Mouse (Mus musculus): ENCODE results near the gene Abcb9. TPM values are rescaled to one million over a fixed set of nuclear protein-coding genes. Genes with fewer than 3 reads are reported as not detected.

The Abcb9 gene
- polyA plus RNA-seq, 1 experiment from 2014 or later, result 13.4 TPM

DNA sequence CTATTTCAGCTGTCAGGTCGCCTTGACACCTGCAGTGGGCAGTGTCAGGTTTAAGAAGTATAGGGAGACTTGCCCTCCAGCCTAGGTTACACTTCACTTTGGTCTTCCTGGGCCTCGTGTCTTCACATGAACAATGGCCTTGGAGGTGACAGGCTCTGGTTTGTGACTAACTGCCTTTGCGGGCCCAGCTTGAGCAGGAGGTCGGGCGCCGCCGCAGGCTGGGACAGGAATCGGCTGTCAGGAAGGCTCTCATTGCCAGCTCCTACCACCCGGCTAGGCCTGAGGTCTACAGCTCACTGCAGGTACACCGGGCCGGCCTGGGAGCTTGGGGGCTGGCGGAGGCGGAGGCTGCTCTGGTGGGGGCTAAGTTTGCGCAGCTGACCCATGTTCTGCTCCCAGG, 17.4 kb upstream of the Abcb9 start:
- Histone ChIP-seq H3K4me1 (replicated peaks; ENCODE audit: control insufficient read depth, insufficient read depth, low read length) (peaks cover 36% of the 10 kb centered on the region), H3K9ac (replicated peaks; ENCODE audit: low read depth, low read length) (peak overlapping the region; percentile 64), H3K4me2 (ENCODE audit: low read length) (peak overlapping the region; percentile 91), H3K27me3 (replicated peaks; ENCODE audit: control insufficient read depth, insufficient read depth, low read length) (no peaks in the 10 kb centered on the region), H3K4me3 (replicated peaks; ENCODE audit: low read length) (peak overlapping the region; percentile 84), H3K27ac (ENCODE audit: low read length) (no peak overlapping the region), H3K36me3 (ENCODE audit: control insufficient read depth, insufficient read depth) (peaks cover 4% of the 10 kb centered on the region; the same call in 1 of the 2 replicates), H3K9me3 (ENCODE audit: control insufficient read depth, low read length) (no peaks in the 10 kb centered on the region)
- no peak for ATAC-seq
- 16% methylated on average over 14 of the region's 14 CpGs for WGBS

GRCm38 (mm10) chr5:124112531-124112930, 16.9 kb upstream of the Abcb9 start:
- Histone ChIP-seq H3K27ac (ENCODE audit: low read length) (peak overlapping the region; percentile 76), H3K4me1 (replicated peaks; ENCODE audit: control insufficient read depth, insufficient read depth, low read length) (peaks cover 32% of the 10 kb centered on the region), H3K9ac (replicated peaks; ENCODE audit: low read depth, low read length) (peak overlapping the region; percentile 64), H3K27me3 (replicated peaks; ENCODE audit: control insufficient read depth, insufficient read depth, low read length) (no peaks in the 10 kb centered on the region), H3K9me3 (ENCODE audit: control insufficient read depth, low read length) (no peaks in the 10 kb centered on the region), H3K4me3 (replicated peaks; ENCODE audit: low read length) (peak overlapping the region; percentile 84), H3K36me3 (ENCODE audit: control insufficient read depth, insufficient read depth) (no peaks in the 10 kb centered on the region), H3K4me2 (ENCODE audit: low read length) (peak overlapping the region; percentile 91)
- ATAC-seq, result no peak
- WGBS, result under 1% methylated on average over 18 of the region's 18 CpGs

- Histone ChIP-seq H3K9ac (replicated peaks; ENCODE audit: low read depth, low read length) (peak within 1 kb of the TSS; percentile 73), H3K4me3 (replicated peaks; ENCODE audit: low read length) (peak within 1 kb of the TSS; percentile 84), H3K36me3 (ENCODE audit: control insufficient read depth, insufficient read depth) (no peaks in the 10 kb centered on the region), H3K4me2 (ENCODE audit: low read length) (peak within 1 kb of the TSS; percentile 91), H3K9me3 (ENCODE audit: control insufficient read depth, low read length) (no peaks in the 10 kb centered on the region), H3K27ac (ENCODE audit: low read length) (peak within 1 kb of the TSS; percentile 90), H3K27me3 (replicated peaks; ENCODE audit: control insufficient read depth, insufficient read depth, low read length) (no peaks in the 10 kb centered on the region), H3K4me1 (replicated peaks; ENCODE audit: control insufficient read depth, insufficient read depth, low read length) (peaks cover 26% of the 10 kb centered on the region)
- peak; percentile 98 for ATAC-seq
- under 1% methylated on average over 66 of the region's 66 CpGs for WGBS
These were observed 16.3 kb upstream of the Abcb9 start, which contains the start of gene Ogfod2 for GRCm38 (mm10) chr5:124111742-124112497. Gene Ogfod2 (plus strand): TSS chr5:124112297.

- no peak; the same call in 1 of the 2 replicates for ATAC-seq
- H3K9ac ChIP-seq (replicated peaks; ENCODE audit: low read depth, low read length), result peak overlapping the region; percentile 55
- no peak overlapping the region; the same call in 1 of the 2 replicates for H3K27ac ChIP-seq (ENCODE audit: low read length)
- no peaks in the 10 kb centered on the region for H3K36me3 ChIP-seq (ENCODE audit: control insufficient read depth, insufficient read depth)
- H3K27me3 ChIP-seq (replicated peaks; ENCODE audit: control insufficient read depth, insufficient read depth, low read length), result no peaks in the 10 kb centered on the region
- no peaks in the 10 kb centered on the region for H3K9me3 ChIP-seq (ENCODE audit: control insufficient read depth, low read length)
- peak overlapping the region; percentile 83 for H3K4me2 ChIP-seq (ENCODE audit: low read length)
- H3K4me3 ChIP-seq (replicated peaks; ENCODE audit: low read length), result peak overlapping the region; percentile 84
- 20% methylated on average over 17 of the region's 17 CpGs for WGBS
- peaks cover 21% of the 10 kb centered on the region for H3K4me1 ChIP-seq (replicated peaks; ENCODE audit: control insufficient read depth, insufficient read depth, low read length)
These were observed 15.6 kb upstream of the Abcb9 start for GRCm38 (mm10) chr5:124111077-124111741.

- Histone ChIP-seq H3K27ac (ENCODE audit: low read length) (no peak overlapping the region), H3K4me1 (replicated peaks; ENCODE audit: control insufficient read depth, insufficient read depth, low read length) (no peaks in the 10 kb centered on the region), H3K4me2 (ENCODE audit: low read length) (no peak overlapping the region), H3K9me3 (ENCODE audit: control insufficient read depth, low read length) (no peaks in the 10 kb centered on the region), H3K27me3 (replicated peaks; ENCODE audit: control insufficient read depth, insufficient read depth, low read length) (no peaks in the 10 kb centered on the region), H3K4me3 (replicated peaks; ENCODE audit: low read length) (no peak overlapping the region), H3K9ac (replicated peaks; ENCODE audit: low read depth, low read length) (no peak overlapping the region), H3K36me3 (ENCODE audit: control insufficient read depth, insufficient read depth) (no peaks in the 10 kb centered on the region)
- ATAC-seq, result no peak
- WGBS, result 95% methylated on average over 9 of the region's 9 CpGs
These were observed 8.0 kb upstream of the Abcb9 start for GRCm38 (mm10) chr5:124103552-124103951.

GRCm38 (mm10) chr5:124103020-124103419, 7.4 kb upstream of the Abcb9 start:
- no peak for ATAC-seq
- Histone ChIP-seq H3K4me1 (replicated peaks; ENCODE audit: control insufficient read depth, insufficient read depth, low read length) (no peaks in the 10 kb centered on the region), H3K4me2 (ENCODE audit: low read length) (no peak overlapping the region), H3K9me3 (ENCODE audit: control insufficient read depth, low read length) (no peaks in the 10 kb centered on the region), H3K27me3 (replicated peaks; ENCODE audit: control insufficient read depth, insufficient read depth, low read length) (no peaks in the 10 kb centered on the region), H3K27ac (ENCODE audit: low read length) (no peak overlapping the region), H3K36me3 (ENCODE audit: control insufficient read depth, insufficient read depth) (no peaks in the 10 kb centered on the region), H3K4me3 (replicated peaks; ENCODE audit: low read length) (no peak overlapping the region), H3K9ac (replicated peaks; ENCODE audit: low read depth, low read length) (no peak overlapping the region)
- WGBS, result 88% methylated on average over 3 of the region's 3 CpGs

DNA sequence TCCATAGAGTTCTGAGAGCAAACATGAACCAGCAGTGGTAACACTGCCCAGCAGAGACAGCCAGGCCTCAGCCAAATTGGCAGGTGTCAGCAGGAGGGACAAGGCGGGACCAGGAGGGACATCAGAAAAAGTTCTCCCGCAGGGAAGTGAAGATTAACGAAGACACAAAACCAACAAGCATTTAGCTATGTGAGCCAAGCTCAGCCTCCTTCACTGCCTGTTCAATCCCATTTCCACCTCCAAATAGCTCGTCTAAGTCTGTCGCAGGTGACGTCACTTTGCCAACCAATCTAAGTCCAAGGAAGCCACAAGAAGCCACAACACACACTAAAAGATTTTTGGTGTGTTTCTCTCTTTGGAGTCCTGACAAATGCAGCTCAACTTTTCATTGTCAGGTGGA, 6.7 kb upstream of the Abcb9 start:
- Histone ChIP-seq H3K4me2 (ENCODE audit: low read length) (no peak overlapping the region), H3K4me1 (replicated peaks; ENCODE audit: control insufficient read depth, insufficient read depth, low read length) (no peaks in the 10 kb centered on the region), H3K27ac (ENCODE audit: low read length) (no peak overlapping the region), H3K36me3 (ENCODE audit: control insufficient read depth, insufficient read depth) (no peaks in the 10 kb centered on the region), H3K4me3 (replicated peaks; ENCODE audit: low read length) (no peak overlapping the region), H3K27me3 (replicated peaks; ENCODE audit: control insufficient read depth, insufficient read depth, low read length) (no peaks in the 10 kb centered on the region), H3K9me3 (ENCODE audit: control insufficient read depth, low read length) (no peaks in the 10 kb centered on the region), H3K9ac (replicated peaks; ENCODE audit: low read depth, low read length) (no peak overlapping the region)
- no peak for ATAC-seq
- WGBS, result 84% methylated on average over 6 of the region's 6 CpGs

DNA sequence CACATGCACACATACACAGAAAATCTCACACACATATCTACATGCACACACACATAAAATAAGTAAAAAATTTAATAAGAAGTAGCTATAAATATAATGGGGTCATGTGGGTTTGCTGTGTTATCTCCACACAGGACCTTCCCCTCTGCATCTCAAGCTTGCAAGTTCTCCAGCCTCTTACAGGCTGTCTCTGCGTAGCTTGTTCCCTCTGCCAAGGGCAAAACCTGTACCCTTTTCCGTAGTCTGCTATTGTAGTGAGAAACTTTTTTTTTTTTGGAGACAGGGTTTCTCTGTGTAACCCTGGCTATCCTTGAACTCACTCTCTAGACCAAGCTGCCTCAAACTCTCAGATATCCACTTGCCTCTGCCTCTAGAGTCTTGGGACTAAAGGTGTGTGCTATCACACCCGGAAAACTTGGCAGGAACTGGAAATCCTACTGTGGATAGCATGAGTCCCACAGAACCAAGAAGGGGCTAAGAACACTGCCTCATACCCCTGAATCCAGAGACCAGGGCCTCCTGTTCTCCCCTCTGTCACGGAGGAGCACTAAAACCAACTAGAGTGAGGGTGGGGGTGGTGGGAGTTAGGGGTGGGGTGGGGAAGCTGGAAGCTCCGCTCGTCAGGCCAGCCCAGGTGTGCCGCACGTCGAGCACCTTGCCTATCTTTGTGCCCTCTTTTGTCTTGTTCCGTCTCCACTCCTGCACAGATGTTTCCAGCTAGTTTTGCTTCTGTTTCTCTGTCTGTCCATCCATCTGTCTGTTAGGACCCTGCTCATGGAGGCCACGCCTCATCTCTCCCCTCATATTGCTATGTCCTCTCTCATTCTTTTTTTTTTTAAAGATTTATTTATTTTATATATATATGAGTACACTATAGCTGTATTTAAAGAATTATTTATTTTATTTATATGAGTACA, 4.8 kb upstream of the Abcb9 start:
- Histone ChIP-seq H3K4me2 (ENCODE audit: low read length) (no peak overlapping the region), H3K27me3 (replicated peaks; ENCODE audit: control insufficient read depth, insufficient read depth, low read length) (no peaks in the 10 kb centered on the region; the same call in 1 of the 2 replicates), H3K27ac (ENCODE audit: low read length) (no peak overlapping the region), H3K9me3 (ENCODE audit: control insufficient read depth, low read length) (no peaks in the 10 kb centered on the region), H3K4me3 (replicated peaks; ENCODE audit: low read length) (no peak overlapping the region), H3K36me3 (ENCODE audit: control insufficient read depth, insufficient read depth) (no peaks in the 10 kb centered on the region), H3K9ac (replicated peaks; ENCODE audit: low read depth, low read length) (no peak overlapping the region), H3K4me1 (replicated peaks; ENCODE audit: control insufficient read depth, insufficient read depth, low read length) (peaks cover 3% of the 10 kb centered on the region)
- WGBS, result 94% methylated on average over 11 of the region's 11 CpGs
- no peak for ATAC-seq

DNA sequence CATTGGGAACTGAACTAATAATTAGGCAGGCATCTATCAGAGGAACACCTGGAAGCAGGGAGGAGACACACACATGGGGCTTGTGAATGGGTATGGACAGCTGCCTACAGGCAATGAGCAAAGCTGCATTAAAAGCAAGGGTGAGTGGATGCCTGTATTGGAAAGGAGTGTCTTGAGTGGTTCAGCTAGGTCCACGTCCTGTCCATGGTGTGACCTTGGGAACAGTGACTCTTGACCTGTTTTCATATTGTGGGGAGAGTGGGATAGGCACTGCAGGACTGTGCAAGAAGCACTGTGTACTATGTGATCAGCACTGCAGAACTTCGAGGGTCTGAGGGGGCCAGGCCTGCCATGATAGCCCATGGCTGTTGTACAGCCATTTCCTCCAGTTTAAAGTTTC, 3.3 kb upstream of the Abcb9 start:
- Histone ChIP-seq H3K27me3 (replicated peaks; ENCODE audit: control insufficient read depth, insufficient read depth, low read length) (peaks cover 2% of the 10 kb centered on the region; the same call in 1 of the 2 replicates), H3K4me2 (ENCODE audit: low read length) (no peak overlapping the region), H3K4me1 (replicated peaks; ENCODE audit: control insufficient read depth, insufficient read depth, low read length) (peaks cover 8% of the 10 kb centered on the region), H3K9ac (replicated peaks; ENCODE audit: low read depth, low read length) (no peak overlapping the region), H3K4me3 (replicated peaks; ENCODE audit: low read length) (no peak overlapping the region), H3K27ac (ENCODE audit: low read length) (no peak overlapping the region), H3K36me3 (ENCODE audit: control insufficient read depth, insufficient read depth) (no peaks in the 10 kb centered on the region), H3K9me3 (ENCODE audit: control insufficient read depth, low read length) (no peaks in the 10 kb centered on the region)
- ATAC-seq, result no peak
- 83% methylated on average over 2 of the region's 2 CpGs for WGBS

Measured in forebrain, embryonic 16.5 days (tissue).